Mouse (Mus musculus) liver, postnatal 0 days (tissue): ENCODE data around the gene Kif26b.

Experiments used
- CTCF ChIP-seq: sonication (generic); IDR thresholded peaks from 2 replicates; pipeline ENCODE4 v1.5.1; 2016; ENCODE audit warnings: antibody characterized with exemption, low read depth
- EP300 ChIP-seq: IDR thresholded peaks from 2 replicates; pipeline ENCODE4 v1.6.1; 2016; ENCODE audit warnings: antibody characterized with exemption, low read depth, mild to moderate bottlenecking

GRCm38 (mm10) chr1:178988176-178988575 lies 459.3 kb downstream of the Kif26b start:
- TF ChIP-seq CTCF (no peak), EP300 (no peak)
